Mouse (Mus musculus) intestine, embryonic 14.5 days (tissue): ENCODE measurements at regions not wholly inside any gene's neighbourhood (a gene's known extent, or its start where the extent isn't known, plus 50 kb on each side); places are given as distances from the start of the nearest gene placed in this dataset.

ENCODE experiments used
- ATAC-seq: fragments of 200-750 bp; cut with Nextera tagmentation; replicated peaks from 2 replicates; pipeline ENCODE4 v1.8.0; 2017; ENCODE audit warnings: low read depth, moderate number of reproducible peaks, moderate TSS enrichment, moderate library complexity; ENCODE audit not compliant: low FRiP score, low TSS enrichment
- DNase-seq: peaks from one replicate; pipeline ENCODE4 v3.0.0-alpha.2; 2018; ENCODE audit warnings: low spot score
- H3K27ac ChIP-seq: fragments of 300-500 bp; sonication (generic); 2 replicates; pipeline ENCODE4 v1.5.1; 2014; ENCODE audit warnings: low read depth, mild to moderate bottlenecking, control low read depth
- H3K27me3 ChIP-seq: fragments of 300-500 bp; sonication (generic); replicated peaks from 2 replicates; pipeline ENCODE4 v1.6.1; 2014; ENCODE audit warnings: low read length, control low read depth; ENCODE audit not compliant: control insufficient read depth, insufficient read depth
- H3K36me3 ChIP-seq: fragments of 300-500 bp; sonication (generic); 2 replicates; pipeline ENCODE4 v1.6.1; 2014; ENCODE audit warnings: low read length, control low read depth; ENCODE audit not compliant: control insufficient read depth, insufficient read depth
- H3K4me1 ChIP-seq: fragments of 300-500 bp; sonication (generic); replicated peaks from 2 replicates; pipeline ENCODE4 v1.6.1; 2014; ENCODE audit warnings: low read length, control low read depth, mixed read lengths; ENCODE audit not compliant: control insufficient read depth, insufficient read depth
- H3K4me2 ChIP-seq: fragments of 300-500 bp; sonication (generic); 2 replicates; pipeline ENCODE4 v1.6.1; 2014; ENCODE audit warnings: low read length
- H3K4me3 ChIP-seq: fragments of 300-500 bp; sonication (generic); 2 replicates; pipeline ENCODE4 v1.5.1; 2014; ENCODE audit warnings: low read depth, low read length, control low read depth, mixed read lengths
- H3K9ac ChIP-seq: fragments of 300-500 bp; sonication (generic); 2 replicates; pipeline ENCODE4 v1.6.1; 2014; ENCODE audit warnings: mild to moderate bottlenecking, low read length
- H3K9me3 ChIP-seq: fragments of 300-500 bp; sonication (generic); 2 replicates; pipeline ENCODE4 v1.6.1; 2016; ENCODE audit warnings: low read length, control low read depth; ENCODE audit not compliant: control insufficient read depth
- WGBS: fragments of 180-500 bp; shearing (Covaris S2); extraction: QIAGEN DNeasy Blood & Tissue Kit; methylation state at CpG from one replicate; pipeline ENCODE4 v1.1.7; 2014; 5-methylcytosine and 5-hydroxymethylcytosine counted together

GRCm38 (mm10) chr1:35452441-35453107, 602.8 kb downstream of the Plekhb2 start:
- no peak for ATAC-seq
- DNase-seq = no peak
- no peak overlapping the region for H3K4me3 ChIP-seq
- no peaks in the 10 kb centered on the region for H3K4me1 ChIP-seq
- no peak overlapping the region for H3K9ac ChIP-seq
- H3K36me3 ChIP-seq = no peaks in the 10 kb centered on the region
- no peak overlapping the region for H3K4me2 ChIP-seq
- H3K27ac ChIP-seq = no peak overlapping the region
- WGBS = 76% methylated on average over 19 of the region's 19 CpGs
- no peaks in the 10 kb centered on the region for H3K9me3 ChIP-seq
- no peaks in the 10 kb centered on the region for H3K27me3 ChIP-seq

- WGBS = 79% methylated on average over 9 of the region's 9 CpGs
- Histone ChIP-seq H3K27me3 (no peaks in the 10 kb centered on the region), H3K4me3 (no peak overlapping the region), H3K4me2 (no peak overlapping the region), H3K9ac (no peak overlapping the region), H3K36me3 (no peaks in the 10 kb centered on the region), H3K27ac (no peak overlapping the region), H3K9me3 (no peaks in the 10 kb centered on the region), H3K4me1 (no peaks in the 10 kb centered on the region)
- ATAC-seq = no peak
- DNase-seq = no peak
Measured at GRCm38 (mm10) chr1:35457591-35457990, 607.8 kb downstream of the Plekhb2 start.

GRCm38 (mm10) chr1:35465081-35465480, 603.1 kb upstream of the Hs6st1 start:
- Histone ChIP-seq H3K9me3 (no peaks in the 10 kb centered on the region), H3K9ac (no peak overlapping the region), H3K27me3 (no peaks in the 10 kb centered on the region), H3K27ac (no peak overlapping the region), H3K36me3 (no peaks in the 10 kb centered on the region), H3K4me3 (no peak overlapping the region), H3K4me1 (no peaks in the 10 kb centered on the region), H3K4me2 (no peak overlapping the region)
- ATAC-seq = no peak
- WGBS = 51% methylated on average over 3 of the region's 3 CpGs
- no peak for DNase-seq

GRCm38 (mm10) chr1:35469185-35469753, 598.9 kb upstream of the Hs6st1 start:
- Histone ChIP-seq H3K36me3 (no peaks in the 10 kb centered on the region), H3K27me3 (no peaks in the 10 kb centered on the region), H3K27ac (no peak overlapping the region), H3K9ac (no peak overlapping the region), H3K4me3 (no peak overlapping the region), H3K4me2 (no peak overlapping the region), H3K9me3 (peaks cover 5% of the 10 kb centered on the region), H3K4me1 (no peaks in the 10 kb centered on the region)
- no peak for DNase-seq
- ATAC-seq = no peak
- WGBS = 76% methylated on average over 4 of the region's 4 CpGs

GRCm38 (mm10) chr1:35478262-35478661, 589.9 kb upstream of the Hs6st1 start:
- H3K4me3 ChIP-seq = no peak overlapping the region
- 84% methylated on average over 1 of the region's 1 CpGs for WGBS
- ATAC-seq (no peak), DNase-seq (no peak)
- no peak overlapping the region for H3K9ac ChIP-seq
- H3K9me3 ChIP-seq = peaks cover 9% of the 10 kb centered on the region; the same call in 1 of the 2 replicates
- no peaks in the 10 kb centered on the region for H3K4me1 ChIP-seq
- H3K36me3 ChIP-seq = no peaks in the 10 kb centered on the region
- H3K27ac ChIP-seq = no peak overlapping the region
- H3K27me3 ChIP-seq = no peaks in the 10 kb centered on the region
- no peak overlapping the region for H3K4me2 ChIP-seq

- H3K27me3 ChIP-seq = no peaks in the 10 kb centered on the region
- H3K27ac ChIP-seq = no peak overlapping the region
- 24% methylated on average over 5 of the region's 5 CpGs for WGBS
- H3K4me3 ChIP-seq = no peak overlapping the region
- DNase-seq = no peak
- no peaks in the 10 kb centered on the region for H3K9me3 ChIP-seq
- no peaks in the 10 kb centered on the region for H3K36me3 ChIP-seq
- no peak overlapping the region for H3K4me2 ChIP-seq
- no peak overlapping the region for H3K9ac ChIP-seq
- no peak for ATAC-seq
- H3K4me1 ChIP-seq = no peaks in the 10 kb centered on the region
Measured at GRCm38 (mm10) chr1:35495963-35496362, 572.2 kb upstream of the Hs6st1 start.

GRCm38 (mm10) chr1:35522951-35523350, 545.2 kb upstream of the Hs6st1 start:
- 76% methylated on average over 5 of the region's 5 CpGs for WGBS
- H3K27ac ChIP-seq = no peak overlapping the region
- H3K9me3 ChIP-seq = no peaks in the 10 kb centered on the region
- DNase-seq (no peak), ATAC-seq (no peak)
- H3K36me3 ChIP-seq = no peaks in the 10 kb centered on the region
- H3K9ac ChIP-seq = no peak overlapping the region
- H3K27me3 ChIP-seq = no peaks in the 10 kb centered on the region
- H3K4me1 ChIP-seq = no peaks in the 10 kb centered on the region
- no peak overlapping the region for H3K4me2 ChIP-seq
- H3K4me3 ChIP-seq = no peak overlapping the region

- no peak for ATAC-seq
- no peak for DNase-seq
- Histone ChIP-seq H3K36me3 (no peaks in the 10 kb centered on the region), H3K9me3 (no peaks in the 10 kb centered on the region), H3K9ac (no peak overlapping the region), H3K27me3 (no peaks in the 10 kb centered on the region), H3K4me3 (no peak overlapping the region), H3K27ac (no peak overlapping the region), H3K4me2 (no peak overlapping the region), H3K4me1 (no peaks in the 10 kb centered on the region)
- WGBS = 50% methylated on average over 2 of the region's 2 CpGs
Measured at GRCm38 (mm10) chr1:35523790-35524362, 544.3 kb upstream of the Hs6st1 start.

- DNase-seq = no peak
- H3K27me3 ChIP-seq = no peaks in the 10 kb centered on the region
- H3K9ac ChIP-seq = no peak overlapping the region
- no peaks in the 10 kb centered on the region for H3K36me3 ChIP-seq
- no peaks in the 10 kb centered on the region for H3K4me1 ChIP-seq
- H3K4me3 ChIP-seq = no peak overlapping the region
- ATAC-seq = no peak
- no peak overlapping the region for H3K27ac ChIP-seq
- no peaks in the 10 kb centered on the region for H3K9me3 ChIP-seq
- H3K4me2 ChIP-seq = no peak overlapping the region
- WGBS = 64% methylated on average over 5 of the region's 5 CpGs
Measured at GRCm38 (mm10) chr1:35524788-35525187, 543.4 kb upstream of the Hs6st1 start.
